Mouse (Mus musculus): ENCODE measurements around the gene Atxn1. TPM values are rescaled to one million over a fixed set of nuclear protein-coding genes. Genes with fewer than 3 reads are reported as not detected.

Atxn1 gene
- polyA plus RNA-seq, 1 experiment from 2014 or later, result 1.7 TPM

- 71% methylated on average over 7 of the region's 7 CpGs for WGBS (ENCODE audit: insufficient replicate concordance)
- Histone ChIP-seq H3K4me3 (no peak overlapping the region), H3K9me3 (replicated peaks) (no peaks in the 10 kb centered on the region), H3K9ac (no peak overlapping the region), H3K36me3 (no peaks in the 10 kb centered on the region), H3K27ac (no peak overlapping the region), H3K4me1 (no peaks in the 10 kb centered on the region), H3K4me2 (no peak overlapping the region), H3K27me3 (replicated peaks) (no peaks in the 10 kb centered on the region)
- no peak for ATAC-seq
Observed at GRCm38 (mm10) chr13:45828035-45828434, 136.8 kb downstream of the Atxn1 start.

GRCm38 (mm10) chr13:45827619-45828018, 137.2 kb downstream of the Atxn1 start:
- ATAC-seq, result no peak
- H3K4me1 ChIP-seq, result no peaks in the 10 kb centered on the region
- no peak overlapping the region for H3K4me3 ChIP-seq
- 73% methylated on average over 4 of the region's 4 CpGs for WGBS (ENCODE audit: insufficient replicate concordance)
- no peak overlapping the region for H3K4me2 ChIP-seq
- no peaks in the 10 kb centered on the region for H3K27me3 ChIP-seq (replicated peaks)
- H3K36me3 ChIP-seq, result no peaks in the 10 kb centered on the region
- no peak overlapping the region for H3K9ac ChIP-seq
- H3K27ac ChIP-seq, result no peak overlapping the region
- no peaks in the 10 kb centered on the region for H3K9me3 ChIP-seq (replicated peaks)

GRCm38 (mm10) chr13:45827046-45827596, 137.7 kb downstream of the Atxn1 start:
- Histone ChIP-seq H3K9ac (no peak overlapping the region), H3K9me3 (replicated peaks) (no peaks in the 10 kb centered on the region), H3K4me3 (no peak overlapping the region), H3K36me3 (no peaks in the 10 kb centered on the region), H3K4me2 (no peak overlapping the region), H3K27me3 (replicated peaks) (no peaks in the 10 kb centered on the region), H3K4me1 (no peaks in the 10 kb centered on the region), H3K27ac (no peak overlapping the region)
- no peak for ATAC-seq
- 80% methylated on average over 8 of the region's 8 CpGs for WGBS (ENCODE audit: insufficient replicate concordance)

GRCm38 (mm10) chr13:45822491-45822829, 142.3 kb downstream of the Atxn1 start:
- no peak overlapping the region for H3K27ac ChIP-seq
- H3K27me3 ChIP-seq (replicated peaks), result no peaks in the 10 kb centered on the region
- no peaks in the 10 kb centered on the region for H3K9me3 ChIP-seq (replicated peaks)
- 79% methylated on average over 4 of the region's 4 CpGs for WGBS (ENCODE audit: insufficient replicate concordance)
- no peak overlapping the region for H3K9ac ChIP-seq
- H3K36me3 ChIP-seq, result no peaks in the 10 kb centered on the region
- no peak overlapping the region for H3K4me3 ChIP-seq
- H3K4me2 ChIP-seq, result no peak overlapping the region
- no peak for ATAC-seq
- H3K4me1 ChIP-seq, result no peaks in the 10 kb centered on the region

- Histone ChIP-seq H3K4me3 (no peak overlapping the region), H3K27ac (no peak overlapping the region), H3K9me3 (replicated peaks) (no peaks in the 10 kb centered on the region), H3K27me3 (replicated peaks) (no peaks in the 10 kb centered on the region), H3K4me1 (no peaks in the 10 kb centered on the region), H3K4me2 (no peak overlapping the region), H3K9ac (no peak overlapping the region), H3K36me3 (no peaks in the 10 kb centered on the region)
- ATAC-seq, result no peak
- 82% methylated on average over 7 of the region's 7 CpGs for WGBS (ENCODE audit: insufficient replicate concordance)
Observed at GRCm38 (mm10) chr13:45821764-45822490, 142.9 kb downstream of the Atxn1 start.

GRCm38 (mm10) chr13:45820473-45821230, 144.2 kb downstream of the Atxn1 start:
- Histone ChIP-seq H3K4me2 (no peak overlapping the region), H3K9me3 (replicated peaks) (no peaks in the 10 kb centered on the region), H3K4me3 (no peak overlapping the region), H3K9ac (no peak overlapping the region), H3K27ac (no peak overlapping the region), H3K4me1 (no peaks in the 10 kb centered on the region), H3K36me3 (no peaks in the 10 kb centered on the region), H3K27me3 (replicated peaks) (no peaks in the 10 kb centered on the region)
- 69% methylated on average over 15 of the region's 15 CpGs for WGBS (ENCODE audit: insufficient replicate concordance)
- no peak for ATAC-seq

GRCm38 (mm10) chr13:45816670-45817069, 148.1 kb downstream of the Atxn1 start:
- no peak for ATAC-seq
- 53% methylated on average over 1 of the region's 1 CpGs for WGBS (ENCODE audit: insufficient replicate concordance)
- Histone ChIP-seq H3K4me1 (no peaks in the 10 kb centered on the region), H3K36me3 (no peaks in the 10 kb centered on the region), H3K9ac (no peak overlapping the region), H3K4me3 (no peak overlapping the region), H3K27ac (no peak overlapping the region), H3K27me3 (replicated peaks) (no peaks in the 10 kb centered on the region), H3K9me3 (replicated peaks) (no peaks in the 10 kb centered on the region), H3K4me2 (no peak overlapping the region)

- Histone ChIP-seq H3K4me3 (no peak overlapping the region), H3K4me1 (peaks cover 7% of the 10 kb centered on the region; the same call in 1 of the 2 replicates), H3K9ac (no peak overlapping the region), H3K27ac (no peak overlapping the region), H3K9me3 (replicated peaks) (no peaks in the 10 kb centered on the region), H3K36me3 (no peaks in the 10 kb centered on the region), H3K4me2 (no peak overlapping the region), H3K27me3 (replicated peaks) (no peaks in the 10 kb centered on the region)
- no peak for ATAC-seq
- 61% methylated on average over 16 of the region's 16 CpGs for WGBS (ENCODE audit: insufficient replicate concordance)
Observed at GRCm38 (mm10) chr13:45809777-45810410, 154.9 kb downstream of the Atxn1 start.

GRCm38 (mm10) chr13:45807593-45808043, 157.2 kb downstream of the Atxn1 start:
- WGBS (ENCODE audit: insufficient replicate concordance), result 65% methylated on average over 18 of the region's 18 CpGs
- Histone ChIP-seq H3K27me3 (replicated peaks) (no peaks in the 10 kb centered on the region), H3K9ac (no peak overlapping the region), H3K4me2 (no peak overlapping the region), H3K4me3 (no peak overlapping the region), H3K36me3 (no peaks in the 10 kb centered on the region), H3K4me1 (peaks cover 7% of the 10 kb centered on the region; the same call in 1 of the 2 replicates), H3K9me3 (replicated peaks) (no peaks in the 10 kb centered on the region), H3K27ac (no peak overlapping the region)
- no peak for ATAC-seq

GRCm38 (mm10) chr13:45806600-45807525, 157.9 kb downstream of the Atxn1 start:
- H3K9me3 ChIP-seq (replicated peaks), result no peaks in the 10 kb centered on the region
- H3K27me3 ChIP-seq (replicated peaks), result no peaks in the 10 kb centered on the region
- no peak overlapping the region for H3K27ac ChIP-seq
- no peak for ATAC-seq
- H3K4me1 ChIP-seq, result peaks cover 7% of the 10 kb centered on the region; the same call in 1 of the 2 replicates
- H3K4me3 ChIP-seq, result no peak overlapping the region
- H3K36me3 ChIP-seq, result no peaks in the 10 kb centered on the region
- 70% methylated on average over 18 of the region's 18 CpGs for WGBS (ENCODE audit: insufficient replicate concordance)
- H3K9ac ChIP-seq, result no peak overlapping the region
- H3K4me2 ChIP-seq, result no peak overlapping the region

GRCm38 (mm10) chr13:45805915-45806599, 158.8 kb downstream of the Atxn1 start:
- H3K9ac ChIP-seq, result no peak overlapping the region
- H3K27ac ChIP-seq, result no peak overlapping the region
- H3K4me2 ChIP-seq, result no peak overlapping the region
- no peaks in the 10 kb centered on the region for H3K36me3 ChIP-seq
- WGBS (ENCODE audit: insufficient replicate concordance), result 68% methylated on average over 9 of the region's 9 CpGs
- no peaks in the 10 kb centered on the region for H3K27me3 ChIP-seq (replicated peaks)
- H3K4me3 ChIP-seq, result no peak overlapping the region
- ATAC-seq, result no peak
- no peaks in the 10 kb centered on the region for H3K9me3 ChIP-seq (replicated peaks)
- peaks cover 7% of the 10 kb centered on the region; the same call in 1 of the 2 replicates for H3K4me1 ChIP-seq
